Mouse (Mus musculus) midbrain, embryonic 12.5 days (tissue): ENCODE measurements around the gene Il4ra. TPM values are rescaled to one million over a fixed set of nuclear protein-coding genes. Genes with fewer than 3 reads are reported as not detected.
A peak's percentile ranks its signal among the peaks of the same experiment; 100 is the strongest.

Experiments used
- ATAC-seq: fragments of 200-750 bp; cut with Nextera tagmentation; 2 replicates; pipeline ENCODE4 v1.8.0; 2017; ENCODE audit warnings: low read depth, moderate TSS enrichment, moderate library complexity; ENCODE audit not compliant: low FRiP score
- H3K27ac ChIP-seq: fragments of 300-500 bp; sonication (generic); replicated peaks from 2 replicates; pipeline ENCODE4 v1.5.1; 2016; ENCODE audit warnings: mild to moderate bottlenecking
- H3K27me3 ChIP-seq: fragments of 300-500 bp; sonication (generic); 2 replicates; pipeline ENCODE4 v1.6.1; 2016; ENCODE audit warnings: mild to moderate bottlenecking
- H3K36me3 ChIP-seq: fragments of 300-500 bp; sonication (generic); 2 replicates; pipeline ENCODE4 v1.6.1; 2016
- H3K4me1 ChIP-seq: fragments of 300-500 bp; sonication (generic); 2 replicates; pipeline ENCODE4 v1.6.1; 2016
- H3K4me2 ChIP-seq: fragments of 300-500 bp; sonication (generic); replicated peaks from 2 replicates; pipeline ENCODE4 v1.6.1; 2016; ENCODE audit warnings: mild to moderate bottlenecking, moderate library complexity
- H3K4me3 ChIP-seq: fragments of 300-500 bp; sonication (generic); 2 replicates; pipeline ENCODE4 v1.5.1; 2016; ENCODE audit warnings: mild to moderate bottlenecking
- H3K9ac ChIP-seq: fragments of 300-500 bp; sonication (generic); replicated peaks from 2 replicates; pipeline ENCODE4 v1.6.1; 2016; ENCODE audit warnings: mild to moderate bottlenecking, moderate library complexity
- H3K9me3 ChIP-seq: fragments of 300-500 bp; sonication (generic); 2 replicates; pipeline ENCODE4 v1.6.1; 2016; ENCODE audit warnings: mild to moderate bottlenecking
- WGBS: fragments of 180-500 bp; shearing (Covaris S2); methylation state at CpG from one replicate; pipeline ENCODE4 v1.1.7; 2016; 5-methylcytosine and 5-hydroxymethylcytosine counted together
- polyA plus RNA-seq: library from polyadenylated mRNA; unstranded; fragments of >200 nt; fragmentation: Nextera tagmentation; extraction: Ambion mirVana; gene quantifications from 2 replicates; pipeline ENCODE4 v1.2.1, GENCODE M21; 2016

Gene Il4ra
- polyA plus RNA-seq, 1 experiment from 2014 or later, result 6.1 TPM

DNA sequence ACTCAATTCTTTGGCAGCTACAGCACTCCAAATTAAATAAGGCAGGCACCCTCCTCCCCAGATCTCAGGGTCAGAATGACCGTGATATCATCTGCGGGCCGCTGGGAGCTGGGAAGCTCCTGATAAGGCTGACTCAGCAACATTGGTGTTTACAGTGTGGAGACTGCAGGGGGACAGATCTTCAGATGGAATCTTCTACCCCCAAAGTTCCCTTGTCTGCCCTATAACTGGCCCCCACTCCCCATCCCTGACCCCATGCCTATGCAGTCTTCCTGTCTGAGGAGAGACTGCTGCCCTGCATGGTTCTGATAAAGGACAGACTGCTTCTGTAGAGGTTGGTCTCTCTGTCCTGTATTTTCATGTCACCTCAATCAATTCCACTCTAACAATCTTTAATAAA is 28.9 kb upstream of the Il4ra start:
- H3K4me3 ChIP-seq, result no peak overlapping the region
- ATAC-seq, result no peak
- no peaks in the 10 kb centered on the region for H3K36me3 ChIP-seq
- H3K9ac ChIP-seq, result no peak overlapping the region
- H3K4me1 ChIP-seq, result no peaks in the 10 kb centered on the region
- H3K4me2 ChIP-seq, result no peak overlapping the region
- H3K27me3 ChIP-seq, result peaks cover 6% of the 10 kb centered on the region; the same call in 1 of the 2 replicates
- no peak overlapping the region for H3K27ac ChIP-seq
- WGBS, result 84% methylated on average over 3 of the region's 3 CpGs
- H3K9me3 ChIP-seq, result no peaks in the 10 kb centered on the region

DNA sequence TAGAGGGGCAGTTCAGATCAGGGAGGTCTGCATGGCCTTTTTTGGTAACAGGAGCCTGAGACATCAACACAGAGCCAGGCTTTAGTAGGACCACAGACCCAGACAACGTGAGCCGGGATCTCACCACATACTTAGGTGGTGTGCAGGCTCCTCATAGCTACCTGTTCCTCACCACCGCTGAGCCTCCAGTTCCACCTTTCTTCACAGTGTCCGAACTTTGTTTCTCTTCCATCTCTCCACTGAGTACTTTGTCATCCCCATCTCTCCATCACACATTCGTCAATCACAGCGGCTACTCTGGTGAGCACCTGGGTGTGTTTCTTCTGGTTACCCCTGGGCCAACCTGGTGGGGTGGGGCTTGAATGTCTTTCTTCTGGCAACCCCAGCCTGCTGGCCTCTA is 24.7 kb upstream of the Il4ra start:
- WGBS, result 88% methylated on average over 6 of the region's 6 CpGs
- Histone ChIP-seq H3K9ac (no peak overlapping the region), H3K36me3 (no peaks in the 10 kb centered on the region), H3K4me3 (no peak overlapping the region), H3K27ac (no peak overlapping the region), H3K4me1 (no peaks in the 10 kb centered on the region), H3K27me3 (peaks cover 6% of the 10 kb centered on the region; the same call in 1 of the 2 replicates), H3K9me3 (no peaks in the 10 kb centered on the region), H3K4me2 (no peak overlapping the region)
- no peak for ATAC-seq

DNA sequence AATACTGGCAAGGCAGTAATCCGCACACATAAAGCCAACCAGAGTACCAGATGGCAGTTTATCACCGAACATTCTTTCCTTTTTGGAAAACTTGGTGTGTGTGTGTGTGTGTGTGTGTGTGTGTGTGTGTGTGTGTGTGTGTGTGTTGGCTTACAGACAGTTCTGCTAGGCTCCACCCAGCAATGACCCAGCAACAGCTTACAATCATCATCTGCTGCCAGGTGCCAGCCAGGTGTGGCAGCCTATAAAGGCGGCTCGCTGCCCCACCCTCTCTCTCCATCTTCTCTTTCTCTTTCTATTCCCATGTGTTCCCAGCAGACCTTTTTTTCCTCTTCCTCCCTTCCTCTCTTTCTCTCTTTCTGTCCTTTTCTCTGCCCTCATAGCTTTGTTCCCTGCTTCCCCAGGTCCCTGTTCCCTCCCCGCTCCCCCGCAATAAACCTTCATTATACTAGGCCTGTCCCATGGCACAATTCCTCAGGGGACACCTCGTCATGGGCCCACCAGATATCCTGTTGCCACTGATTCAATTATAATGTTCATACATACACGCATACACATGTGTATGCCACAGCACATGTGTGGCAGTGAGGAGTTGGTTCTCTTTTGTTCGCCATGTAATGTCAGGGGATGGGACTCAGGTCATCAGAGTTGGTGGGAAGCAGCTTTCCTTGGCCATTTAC is 23.9 kb upstream of the Il4ra start:
- no peaks in the 10 kb centered on the region for H3K4me1 ChIP-seq
- H3K9ac ChIP-seq, result no peak overlapping the region
- no peak for ATAC-seq
- no peak overlapping the region for H3K27ac ChIP-seq
- H3K36me3 ChIP-seq, result no peaks in the 10 kb centered on the region
- no peak overlapping the region for H3K4me3 ChIP-seq
- peaks cover 6% of the 10 kb centered on the region; the same call in 1 of the 2 replicates for H3K27me3 ChIP-seq
- no peak overlapping the region for H3K4me2 ChIP-seq
- H3K9me3 ChIP-seq, result no peaks in the 10 kb centered on the region
- WGBS, result 92% methylated on average over 9 of the region's 9 CpGs

DNA sequence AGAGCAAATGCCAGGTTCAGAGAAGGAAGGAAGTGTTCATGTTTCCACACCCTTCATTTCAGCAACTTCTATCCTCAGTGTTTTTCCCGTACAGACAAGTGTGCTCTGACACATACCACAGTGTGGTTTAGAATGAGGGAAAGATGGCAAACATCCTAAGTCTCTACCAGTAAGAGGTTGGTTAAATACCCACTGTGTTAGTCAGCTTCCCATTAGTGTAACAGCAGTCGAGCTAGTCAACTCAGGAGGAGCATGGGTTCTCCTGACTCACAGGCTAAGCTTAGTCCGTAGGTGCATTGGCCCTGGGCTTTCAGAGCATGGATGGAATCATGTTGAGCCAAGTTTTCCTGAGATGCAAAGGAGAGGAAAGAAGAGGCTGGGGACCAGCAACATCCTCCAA is 12.6 kb upstream of the Il4ra start:
- Histone ChIP-seq H3K9me3 (no peaks in the 10 kb centered on the region), H3K27me3 (peaks cover 33% of the 10 kb centered on the region), H3K36me3 (no peaks in the 10 kb centered on the region), H3K4me3 (no peak overlapping the region), H3K4me1 (peaks cover 8% of the 10 kb centered on the region; the same call in 1 of the 2 replicates), H3K9ac (no peak overlapping the region), H3K4me2 (no peak overlapping the region), H3K27ac (no peak overlapping the region)
- no peak for ATAC-seq
- WGBS, result 89% methylated on average over 3 of the region's 3 CpGs

DNA sequence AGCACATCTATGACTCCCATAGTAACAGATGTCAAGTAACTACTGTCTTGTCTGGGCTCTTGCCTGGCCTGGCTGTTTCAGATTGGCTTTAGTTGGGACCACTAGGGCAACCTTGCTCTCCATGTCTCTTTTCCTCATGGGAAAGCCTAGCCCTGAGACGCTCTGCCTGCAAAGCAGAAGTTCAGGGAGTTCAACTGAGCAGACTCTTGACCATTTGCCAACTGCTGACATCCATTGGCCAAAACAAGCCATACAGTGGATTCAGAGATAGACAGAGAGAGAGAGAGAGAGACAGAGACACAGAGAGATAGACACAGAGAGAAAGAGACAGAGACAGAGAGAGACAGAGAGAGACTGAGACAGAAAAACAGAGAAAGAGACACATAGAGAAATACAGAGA is 10.9 kb upstream of the Il4ra start:
- no peaks in the 10 kb centered on the region for H3K36me3 ChIP-seq
- peaks cover 38% of the 10 kb centered on the region for H3K27me3 ChIP-seq
- WGBS, result 85% methylated on average over 1 of the region's 1 CpGs
- H3K4me3 ChIP-seq, result no peak overlapping the region
- H3K4me1 ChIP-seq, result peaks cover 8% of the 10 kb centered on the region; the same call in 1 of the 2 replicates
- H3K9ac ChIP-seq, result no peak overlapping the region
- H3K4me2 ChIP-seq, result no peak overlapping the region
- no peak overlapping the region for H3K27ac ChIP-seq
- no peaks in the 10 kb centered on the region for H3K9me3 ChIP-seq
- no peak for ATAC-seq

DNA sequence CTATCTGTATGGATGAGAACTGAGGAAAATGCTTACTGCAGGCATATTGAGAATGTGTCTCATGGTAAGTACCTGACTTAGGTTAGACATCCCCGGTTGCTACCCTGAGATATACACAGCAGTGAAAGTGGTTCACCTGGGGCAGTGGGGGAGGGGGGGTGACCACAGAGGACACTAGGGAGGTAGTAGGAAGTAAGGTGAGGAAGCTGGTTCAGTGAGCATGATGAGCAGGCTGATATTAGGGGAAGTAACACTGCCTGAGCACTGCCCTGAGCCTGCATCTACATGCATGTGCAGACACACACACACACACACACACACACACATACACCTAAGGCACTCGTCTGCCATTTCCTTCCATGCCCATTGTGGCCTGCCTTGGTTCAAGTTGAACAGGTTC is 10.1 kb upstream of the Il4ra start:
- Histone ChIP-seq H3K27ac (no peak overlapping the region), H3K4me3 (no peak overlapping the region), H3K4me2 (no peak overlapping the region), H3K9me3 (no peaks in the 10 kb centered on the region), H3K4me1 (peaks cover 8% of the 10 kb centered on the region; the same call in 1 of the 2 replicates), H3K27me3 (peaks cover 38% of the 10 kb centered on the region), H3K9ac (no peak overlapping the region), H3K36me3 (no peaks in the 10 kb centered on the region)
- 74% methylated on average over 2 of the region's 2 CpGs for WGBS
- peak; percentile 45; the same call in 1 of the 2 replicates for ATAC-seq

DNA sequence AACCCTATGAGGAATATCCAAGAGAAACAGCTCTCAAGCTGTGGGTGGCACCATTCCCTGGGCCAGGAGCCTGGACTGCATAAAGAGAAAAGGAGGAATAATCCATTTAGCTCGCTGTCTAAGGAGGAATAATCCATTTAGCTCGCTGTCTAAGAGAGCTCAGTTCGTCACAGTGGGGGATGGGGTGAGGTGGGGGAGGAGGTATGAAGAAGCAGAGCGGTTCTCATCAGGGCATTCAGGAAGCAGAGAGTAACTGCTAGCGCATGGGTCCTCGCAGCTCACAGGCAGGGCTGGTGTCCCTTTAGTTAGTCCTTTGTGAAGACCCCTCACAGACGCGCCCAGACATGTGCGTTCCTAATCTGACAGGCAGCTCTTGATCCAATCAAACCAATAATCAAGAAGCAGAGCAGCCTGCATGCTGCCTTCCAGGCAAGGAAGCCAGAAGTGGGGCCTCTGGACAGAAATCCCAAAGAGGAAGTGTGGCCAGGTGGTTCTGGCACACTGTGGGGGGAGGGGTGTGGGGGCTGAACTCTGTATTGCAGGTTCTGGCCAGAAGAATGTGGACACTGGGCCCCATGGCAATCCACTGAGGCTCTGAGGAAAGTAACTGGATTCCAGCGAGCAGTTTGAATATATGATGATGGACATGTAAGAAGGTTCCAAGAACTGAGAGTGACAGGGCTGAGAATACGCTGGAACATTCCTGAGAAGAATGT is 9.4 kb upstream of the Il4ra start:
- Histone ChIP-seq H3K4me2 (no peak overlapping the region), H3K27me3 (peaks cover 38% of the 10 kb centered on the region), H3K36me3 (no peaks in the 10 kb centered on the region), H3K9me3 (no peaks in the 10 kb centered on the region), H3K4me3 (no peak overlapping the region), H3K27ac (no peak overlapping the region), H3K4me1 (peaks cover 8% of the 10 kb centered on the region; the same call in 1 of the 2 replicates), H3K9ac (no peak overlapping the region)
- peak; percentile 91 for ATAC-seq
- WGBS, result 41% methylated on average over 11 of the region's 11 CpGs

DNA sequence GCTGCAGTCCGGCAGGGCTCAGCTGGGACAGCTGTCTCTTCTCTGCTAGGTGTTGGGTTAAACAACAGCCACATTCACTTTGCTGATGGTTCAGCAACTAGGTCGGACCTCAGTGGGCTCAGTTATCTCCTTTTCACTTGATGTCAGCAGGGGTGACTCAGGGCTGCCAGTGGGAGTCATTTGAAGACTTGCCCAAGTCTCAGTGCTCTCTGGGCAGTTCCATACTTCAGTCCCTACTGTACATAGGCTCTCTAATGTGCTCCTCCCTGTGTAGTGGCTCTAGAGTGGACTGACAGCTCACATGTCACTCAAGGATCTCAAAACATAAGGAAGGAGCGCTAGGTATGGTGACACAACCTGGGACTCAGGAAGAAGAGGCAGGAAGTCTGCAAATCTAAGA is 8.4 kb upstream of the Il4ra start:
- no peak for ATAC-seq
- WGBS, result 73% methylated on average over 3 of the region's 3 CpGs

DNA sequence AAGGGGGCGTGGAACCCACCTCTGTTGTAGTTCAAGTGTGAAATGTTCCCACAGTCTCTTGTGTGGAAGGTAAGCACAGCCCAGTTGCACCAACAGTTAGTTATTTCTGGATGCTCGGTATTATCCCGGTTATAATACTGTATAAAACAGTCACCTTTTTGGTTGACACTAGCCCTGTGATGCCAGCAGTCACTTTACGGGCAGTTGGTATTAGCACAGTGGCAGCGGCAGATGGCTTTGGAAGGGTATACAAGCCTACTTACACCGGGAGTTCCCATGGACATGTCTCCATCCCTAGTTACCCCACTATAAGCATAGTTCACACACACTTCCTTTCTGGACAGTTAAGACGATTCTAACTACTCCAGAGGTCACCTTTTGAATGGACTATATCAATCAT is 6.6 kb upstream of the Il4ra start:
- Histone ChIP-seq H3K27me3 (peaks cover 39% of the 10 kb centered on the region), H3K9me3 (no peaks in the 10 kb centered on the region), H3K9ac (no peak overlapping the region), H3K27ac (no peak overlapping the region), H3K4me3 (no peak overlapping the region), H3K36me3 (no peaks in the 10 kb centered on the region), H3K4me1 (peaks cover 8% of the 10 kb centered on the region; the same call in 1 of the 2 replicates), H3K4me2 (no peak overlapping the region)
- ATAC-seq, result no peak
- WGBS, result 88% methylated on average over 7 of the region's 7 CpGs

More for the DNA sequence above, 8.4 kb upstream of the Il4ra start:
- Histone ChIP-seq H3K27me3 (peaks cover 38% of the 10 kb centered on the region), H3K4me3 (no peak overlapping the region), H3K4me2 (no peak overlapping the region), H3K9me3 (no peaks in the 10 kb centered on the region), H3K4me1 (peaks cover 8% of the 10 kb centered on the region; the same call in 1 of the 2 replicates), H3K9ac (no peak overlapping the region), H3K27ac (no peak overlapping the region), H3K36me3 (no peaks in the 10 kb centered on the region)

DNA sequence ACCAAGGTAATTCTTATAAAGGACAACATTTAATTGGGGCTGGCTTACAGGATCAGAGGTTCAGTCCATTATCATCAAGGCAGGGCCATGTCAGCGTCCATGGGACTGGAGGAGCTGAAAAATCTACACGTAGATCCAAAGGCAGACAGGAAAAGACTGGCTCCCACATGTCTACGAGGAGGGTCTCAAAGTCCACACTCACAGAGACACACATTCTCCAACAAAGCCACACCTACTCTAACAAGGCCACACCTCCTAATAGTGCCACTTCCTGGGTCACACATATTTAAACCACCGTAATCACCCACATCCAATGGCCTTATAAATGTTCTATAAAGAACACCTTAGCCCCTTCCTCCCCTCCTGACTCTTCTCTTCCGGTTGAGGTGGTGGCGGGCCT is 5.2 kb upstream of the Il4ra start:
- 88% methylated on average over 6 of the region's 6 CpGs for whole genome bisulfite sequencing
- ATAC-seq, result no peak

DNA sequence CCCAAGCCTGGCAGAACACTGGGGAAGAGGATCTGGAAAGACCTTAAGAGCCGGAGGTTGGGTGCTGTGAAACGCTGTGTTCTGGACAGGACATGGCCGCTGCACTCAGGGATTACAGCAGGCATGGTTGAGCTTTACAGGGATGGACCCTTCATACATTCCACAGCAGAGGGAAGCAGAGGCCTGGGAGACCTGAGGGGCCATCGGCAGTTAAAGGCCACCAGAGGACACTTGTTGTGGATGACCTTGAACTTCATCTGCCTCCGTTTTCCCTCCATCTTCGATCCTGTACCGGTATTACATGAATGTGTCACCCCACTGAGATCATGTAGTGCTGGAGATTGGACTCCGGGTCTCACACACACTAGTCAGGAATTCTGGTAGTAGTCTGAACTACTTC is 2.0 kb upstream of the Il4ra start:
- Histone ChIP-seq H3K36me3 (no peaks in the 10 kb centered on the region), H3K9me3 (no peaks in the 10 kb centered on the region), H3K4me2 (no peak overlapping the region), H3K27ac (no peak overlapping the region), H3K4me3 (no peak overlapping the region), H3K27me3 (peaks cover 41% of the 10 kb centered on the region), H3K4me1 (peaks cover 9% of the 10 kb centered on the region), H3K9ac (no peak overlapping the region)
- no peak for ATAC-seq
- 75% methylated on average over 8 of the region's 8 CpGs for WGBS

More for the DNA sequence above, 5.2 kb upstream of the Il4ra start:
- Histone ChIP-seq H3K9me3 (no peaks in the 10 kb centered on the region), H3K27me3 (peaks cover 39% of the 10 kb centered on the region), H3K9ac (no peak overlapping the region), H3K4me3 (no peak overlapping the region), H3K4me2 (no peak overlapping the region), H3K36me3 (no peaks in the 10 kb centered on the region), H3K27ac (no peak overlapping the region), H3K4me1 (peaks cover 11% of the 10 kb centered on the region)

DNA sequence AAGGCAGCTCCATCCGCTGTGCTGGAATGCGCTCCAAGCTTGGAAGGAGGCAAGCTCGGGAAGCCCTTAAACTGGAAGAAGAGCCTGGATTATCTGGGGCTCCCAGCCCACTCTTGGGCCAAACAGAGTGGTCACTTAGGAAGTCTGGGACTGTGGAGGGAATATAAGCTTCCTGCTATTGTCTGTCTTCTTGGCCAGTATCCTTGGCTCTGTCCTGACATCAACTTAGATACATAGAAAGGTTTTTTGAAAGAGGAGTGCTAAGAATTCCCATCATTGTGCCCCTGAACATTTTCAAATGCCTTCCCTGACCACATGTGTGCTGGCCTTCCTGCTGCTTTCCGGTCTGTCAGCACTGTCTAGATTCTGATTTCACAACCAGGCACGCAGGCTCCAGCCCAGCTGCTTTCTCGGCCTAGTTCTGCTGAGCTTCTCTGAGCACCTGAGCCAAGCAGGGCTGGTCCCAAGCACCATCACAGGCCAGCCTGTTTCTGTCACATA is 989 bp upstream of the Il4ra start:
- H3K4me1 ChIP-seq, result peaks cover 9% of the 10 kb centered on the region
- no peak overlapping the region for H3K4me3 ChIP-seq
- no peak overlapping the region; the same call in 1 of the 2 replicates for H3K9ac ChIP-seq
- WGBS, result 75% methylated on average over 6 of the region's 6 CpGs
- H3K9me3 ChIP-seq, result no peaks in the 10 kb centered on the region
- H3K36me3 ChIP-seq, result no peaks in the 10 kb centered on the region
- H3K4me2 ChIP-seq, result no peak overlapping the region
- H3K27ac ChIP-seq, result no peak overlapping the region
- H3K27me3 ChIP-seq, result peaks cover 41% of the 10 kb centered on the region
- ATAC-seq, result no peak
